Mouse (Mus musculus): ENCODE results near the gene Ddah1.

Gene Ddah1

GRCm38 (mm10) chr3:145758561-145759378 is at the start of gene Ddah1:
Gene Ddah1, plus strand, starts transcription at chr3:145758675.
- in situ Hi-C loops (cut with MboI, MseI): no loop called here

GRCm38 (mm10) chr3:145715923-145716322 is 42.6 kb upstream of the Ddah1 start:
- in situ Hi-C loops (cut with MboI, MseI): no loop called here

GRCm38 (mm10) chr3:145719660-145720059 is 38.8 kb upstream of the Ddah1 start:
- in situ Hi-C loops (cut with MboI, MseI): no loop called here

GRCm38 (mm10) chr3:145725078-145725477 is 33.4 kb upstream of the Ddah1 start:
- in situ Hi-C loops (cut with MboI, MseI): no loop called here

- in situ Hi-C loops (cut with MboI, MseI): no loop called here
Measured at GRCm38 (mm10) chr3:145728336-145728735, 30.1 kb upstream of the Ddah1 start.

- in situ Hi-C loops (cut with MboI, MseI): no loop called here
Measured at GRCm38 (mm10) chr3:145729531-145729930, 28.9 kb upstream of the Ddah1 start.

- in situ Hi-C loops (cut with MboI, MseI): no loop called here
Measured at GRCm38 (mm10) chr3:145730092-145730491, 28.4 kb upstream of the Ddah1 start.

- in situ Hi-C loops (cut with MboI, MseI): loop anchor here (5.0 kb wide), 1 partner anchor 37 kb away; no protein-coding TSS in a partner anchor
Measured at GRCm38 (mm10) chr3:145734857-145735256, 23.6 kb upstream of the Ddah1 start.

GRCm38 (mm10) chr3:145736562-145736961 is 21.9 kb upstream of the Ddah1 start:
- in situ Hi-C loops (cut with MboI, MseI): loop anchor here (5.0 kb wide), 1 partner anchor 36 kb away; no protein-coding TSS in a partner anchor

- in situ Hi-C loops (cut with MboI, MseI): loop anchor here (5.0 kb wide), 1 partner anchor 34 kb away; no protein-coding TSS in a partner anchor
Measured at GRCm38 (mm10) chr3:145738662-145739061, 19.8 kb upstream of the Ddah1 start.

GRCm38 (mm10) chr3:145739904-145740303 is 18.6 kb upstream of the Ddah1 start:
- in situ Hi-C loops (cut with MboI, MseI): loop anchor here (5.0 kb wide), 1 partner anchor 32 kb away; no protein-coding TSS in a partner anchor

GRCm38 (mm10) chr3:145743050-145743449 is 15.4 kb upstream of the Ddah1 start:
- in situ Hi-C loops (cut with MboI, MseI): no loop called here

GRCm38 (mm10) chr3:145743476-145744027 is 14.9 kb upstream of the Ddah1 start:
- in situ Hi-C loops (cut with MboI, MseI): no loop called here

- in situ Hi-C loops (cut with MboI, MseI): no loop called here
Measured at GRCm38 (mm10) chr3:145748626-145749025, 9.8 kb upstream of the Ddah1 start.

GRCm38 (mm10) chr3:145756457-145756856 is 2.0 kb upstream of the Ddah1 start:
- in situ Hi-C loops (cut with MboI, MseI): no loop called here

- in situ Hi-C loops (cut with MboI, MseI): no loop called here
Measured at GRCm38 (mm10) chr3:145757177-145757576, 1.3 kb upstream of the Ddah1 start.

- in situ Hi-C loops (cut with MboI, MseI): no loop called here
Measured at GRCm38 (mm10) chr3:145757844-145758243, 631 bp upstream of the Ddah1 start.

- in situ Hi-C loops (cut with MboI, MseI): no loop called here
Measured at GRCm38 (mm10) chr3:145759379-145760209, 1.1 kb downstream of the Ddah1 start.

GRCm38 (mm10) chr3:145760547-145760946 is 2.1 kb downstream of the Ddah1 start:
- in situ Hi-C loops (cut with MboI, MseI): no loop called here

GRCm38 (mm10) chr3:145761501-145762170 is 3.2 kb downstream of the Ddah1 start:
- in situ Hi-C loops (cut with MboI, MseI): no loop called here

GRCm38 (mm10) chr3:145762957-145763641 is 4.6 kb downstream of the Ddah1 start:
- in situ Hi-C loops (cut with MboI, MseI): no loop called here

All from regulatory T cell (primary cell).